Mouse (Mus musculus): ENCODE data around the gene Mob3c.

Mob3c gene

GRCm38 (mm10) chr4:115835576-115835975 lies 7.7 kb downstream of the Mob3c start:
- DNase-seq (ENCODE audit: low read depth): no peak

DNA sequence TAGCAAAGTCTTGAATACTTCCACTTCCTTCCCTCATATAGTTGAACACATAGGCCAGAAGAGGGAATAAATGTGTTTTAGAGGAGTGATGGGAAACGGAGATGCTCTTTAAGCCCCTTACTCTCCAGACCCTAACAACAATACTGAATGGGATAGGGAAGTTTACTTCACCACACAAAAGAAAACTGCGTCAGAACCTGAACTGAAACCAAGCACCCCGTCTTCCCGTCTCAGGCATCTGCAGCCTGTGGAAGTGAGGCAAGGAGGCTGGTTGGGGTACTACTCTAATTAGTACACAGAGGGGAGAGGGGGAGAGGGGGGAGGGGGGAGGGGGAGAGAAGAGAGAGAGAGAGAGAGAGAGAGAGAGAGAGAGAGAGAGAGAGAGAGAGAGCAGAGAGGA lies 10.3 kb downstream of the Mob3c start:
- no peak for DNase-seq (ENCODE audit: low read depth)

DNA sequence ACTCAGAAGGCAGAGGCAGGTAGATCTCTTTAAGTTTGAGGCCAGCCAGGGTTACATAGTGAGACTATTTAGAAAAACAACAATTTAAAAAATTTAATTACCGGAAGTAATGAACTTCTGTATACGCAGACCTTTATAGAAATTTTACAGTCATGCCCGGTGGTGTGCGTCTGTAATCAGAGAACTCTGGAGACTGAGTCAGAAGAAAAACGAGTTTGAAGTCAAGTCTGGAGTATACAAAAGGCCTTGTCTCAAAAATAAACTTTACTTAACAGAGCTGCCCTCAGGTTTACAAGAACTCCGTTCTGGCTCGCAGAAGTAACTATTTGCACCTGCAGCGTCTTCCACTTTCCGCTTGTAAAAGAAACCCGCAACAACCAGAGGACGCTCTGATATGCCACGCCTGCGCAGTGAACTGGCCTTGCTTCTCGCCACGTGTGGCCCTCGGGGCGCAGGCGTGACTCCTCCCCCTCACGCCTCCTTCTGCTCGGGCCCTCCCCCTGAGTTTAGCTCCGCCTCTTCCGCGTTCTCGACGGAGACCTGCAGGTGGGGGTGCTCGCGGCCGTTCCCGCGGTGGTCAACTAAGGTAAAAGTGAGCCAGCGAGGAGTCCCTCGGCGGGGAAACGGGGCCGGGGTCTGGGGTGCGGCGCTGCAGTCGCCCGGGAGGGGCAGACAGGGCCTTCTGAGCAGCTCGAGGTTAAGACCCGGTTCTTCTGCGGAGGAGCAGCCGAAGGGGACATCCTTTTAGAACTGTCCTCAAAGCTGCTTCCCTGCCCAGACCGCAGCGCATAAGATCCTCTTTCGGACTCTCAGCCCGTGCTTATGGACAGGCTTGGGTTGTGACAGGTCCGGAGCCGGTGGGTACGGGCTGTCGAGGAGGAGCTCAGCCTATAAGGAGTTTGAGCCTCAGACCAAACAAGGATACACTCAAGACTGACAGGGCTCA lies 11.1 kb downstream of the Mob3c start, which contains the start of gene Mknk1:
Gene Mknk1, plus strand, starts transcription at position 503 of the 946 bp plus-strand sequence.
- peak; percentile 94 for DNase-seq (ENCODE audit: low read depth)

DNA sequence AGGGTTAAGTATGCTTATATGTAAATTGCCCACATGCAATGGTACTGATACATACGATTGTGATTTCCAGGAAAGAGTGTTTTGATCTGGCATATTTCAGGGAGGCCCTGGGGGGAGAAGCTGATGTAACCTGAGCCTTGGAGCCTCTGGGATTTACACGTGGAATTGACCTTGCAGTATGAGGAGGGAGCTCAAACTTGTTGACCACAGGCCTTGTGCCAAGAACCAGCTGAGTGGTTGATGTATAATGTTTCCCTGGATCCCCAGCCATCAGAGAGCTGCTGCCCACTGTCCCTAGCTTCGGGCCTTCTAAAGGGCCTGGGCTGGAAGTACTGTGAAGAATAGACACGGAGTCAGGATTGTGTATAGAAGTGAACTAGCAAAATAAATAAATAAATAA lies 12.1 kb downstream of the Mob3c start:
- DNase-seq (ENCODE audit: low read depth): no peak

GRCm38 (mm10) chr4:115840842-115841241 lies 12.9 kb downstream of the Mob3c start:
- DNase-seq (ENCODE audit: low read depth): no peak

- no peak for DNase-seq (ENCODE audit: low read depth)
These were observed 18.8 kb downstream of the Mob3c start for GRCm38 (mm10) chr4:115846656-115847055.

DNA sequence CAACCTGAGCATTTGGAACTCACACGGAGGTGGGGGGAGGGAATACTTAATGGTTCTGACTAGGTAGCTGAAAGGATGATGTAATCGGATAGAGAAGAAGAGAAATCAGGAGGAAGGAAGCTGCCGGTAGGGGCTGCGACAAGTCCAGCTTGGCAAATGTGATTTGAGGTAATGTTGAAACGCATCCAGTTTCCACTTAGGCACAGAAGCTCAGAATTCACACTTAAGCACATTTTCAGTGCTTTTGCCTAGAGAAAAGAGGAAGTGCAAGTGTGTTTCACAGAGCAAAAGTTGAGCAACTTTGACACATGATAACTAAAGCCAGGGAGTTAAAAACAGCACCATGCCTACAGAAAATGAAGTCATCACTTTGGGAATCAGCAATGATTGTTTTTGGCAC lies 19.5 kb downstream of the Mob3c start:
- DNase-seq (ENCODE audit: low read depth): no peak

- no peak for DNase-seq (ENCODE audit: low read depth)
These were observed 20.2 kb downstream of the Mob3c start for GRCm38 (mm10) chr4:115848083-115848482.

- DNase-seq (ENCODE audit: low read depth): no peak
These were observed 21.2 kb downstream of the Mob3c start for GRCm38 (mm10) chr4:115848990-115849677.

GRCm38 (mm10) chr4:115850111-115850510 lies 22.2 kb downstream of the Mob3c start:
- DNase-seq (ENCODE audit: low read depth): no peak

DNA sequence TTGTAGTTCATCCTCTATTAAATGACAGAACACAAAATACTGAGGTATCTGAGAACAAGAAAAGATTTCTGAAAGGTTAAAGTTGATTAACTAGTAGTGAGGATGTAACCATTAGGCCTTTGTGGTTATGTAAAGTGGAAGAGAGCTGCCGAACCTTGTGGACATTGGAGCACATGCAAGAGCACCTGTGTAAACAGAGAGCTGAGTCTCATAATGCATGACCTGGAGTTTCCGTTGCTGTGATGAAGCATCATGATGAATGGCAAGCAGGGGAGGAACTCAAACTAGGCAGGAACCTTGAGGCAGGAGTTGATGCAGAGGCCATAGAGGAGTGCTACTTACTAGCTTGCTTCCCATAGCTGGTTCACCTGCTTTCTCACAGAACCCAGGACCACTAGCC lies 22.7 kb downstream of the Mob3c start:
- DNase-seq (ENCODE audit: low read depth): no peak

DNA sequence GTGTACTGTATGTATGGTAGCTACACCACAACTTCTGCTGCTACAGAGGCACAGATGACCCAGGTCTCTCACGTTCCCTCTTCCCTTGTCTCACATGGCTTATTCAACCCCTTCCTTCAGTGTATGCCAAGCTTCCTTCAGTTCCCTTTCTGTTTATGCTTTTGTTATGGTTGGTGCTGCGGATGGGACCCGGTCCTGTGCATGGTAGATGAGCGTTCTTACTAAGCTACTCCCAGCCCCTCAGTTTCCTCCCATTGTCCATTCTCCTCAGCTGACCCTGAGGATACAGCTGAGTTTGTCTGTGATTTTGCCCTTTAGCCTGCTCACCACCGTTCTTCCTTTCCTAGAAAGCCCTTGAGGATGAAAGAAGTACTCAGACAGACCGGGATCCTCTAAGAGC lies 23.7 kb downstream of the Mob3c start:
- DNase-seq (ENCODE audit: low read depth): no peak

- no peak for DNase-seq (ENCODE audit: low read depth)
These were observed 27.2 kb downstream of the Mob3c start for GRCm38 (mm10) chr4:115855100-115855499.

DNA sequence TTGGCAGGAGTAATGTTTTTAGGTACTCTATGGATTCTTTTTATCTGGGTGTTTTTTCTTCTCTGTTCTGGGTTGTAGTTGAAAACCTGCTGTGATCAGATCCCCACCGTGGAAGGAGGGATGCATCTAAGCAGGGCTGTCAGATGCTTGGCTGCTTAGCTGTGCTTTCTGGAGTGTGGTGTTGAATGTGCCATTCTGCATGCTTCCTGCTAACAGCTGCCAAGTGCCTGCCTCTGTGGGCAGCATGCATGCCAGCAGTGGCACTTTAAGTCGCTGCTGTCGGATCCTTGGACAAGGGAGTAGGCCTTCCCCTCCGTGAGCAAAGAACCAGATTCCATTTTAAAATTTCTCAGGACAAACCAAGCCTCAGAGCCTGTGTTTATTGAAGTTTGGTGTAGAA lies 27.7 kb downstream of the Mob3c start:
- DNase-seq (ENCODE audit: low read depth): no peak

GRCm38 (mm10) chr4:115856282-115856681 lies 28.4 kb downstream of the Mob3c start:
- DNase-seq (ENCODE audit: low read depth): no peak

GRCm38 (mm10) chr4:115857293-115857883 lies 29.5 kb downstream of the Mob3c start:
- peak; percentile 50 for DNase-seq (ENCODE audit: low read depth)

DNA sequence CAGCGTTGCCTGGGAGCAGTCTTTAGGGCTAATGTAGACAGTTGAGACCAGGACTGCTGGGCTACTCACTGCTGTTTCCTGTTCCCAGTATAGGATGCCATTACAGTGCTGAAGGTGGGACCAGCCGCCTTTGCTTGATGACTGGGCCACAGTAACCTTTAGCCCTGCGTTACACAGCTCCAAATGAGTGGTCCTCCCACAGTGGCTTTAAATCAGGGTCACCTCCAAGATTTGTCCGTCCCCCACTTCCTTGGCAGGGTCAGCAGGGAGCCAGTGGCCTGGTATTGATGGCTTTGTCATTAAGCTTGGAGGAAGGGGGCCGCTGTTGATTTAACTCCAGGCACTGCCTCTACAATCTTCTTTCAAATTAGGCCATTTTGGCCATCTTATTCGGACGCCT lies 35.5 kb downstream of the Mob3c start:
- DNase-seq (ENCODE audit: low read depth): no peak

- DNase-seq (ENCODE audit: low read depth): no peak
These were observed 36.0 kb downstream of the Mob3c start for GRCm38 (mm10) chr4:115863880-115864279.

GRCm38 (mm10) chr4:115869512-115870210 lies 41.8 kb downstream of the Mob3c start:
- no peak for DNase-seq (ENCODE audit: low read depth)

DNA sequence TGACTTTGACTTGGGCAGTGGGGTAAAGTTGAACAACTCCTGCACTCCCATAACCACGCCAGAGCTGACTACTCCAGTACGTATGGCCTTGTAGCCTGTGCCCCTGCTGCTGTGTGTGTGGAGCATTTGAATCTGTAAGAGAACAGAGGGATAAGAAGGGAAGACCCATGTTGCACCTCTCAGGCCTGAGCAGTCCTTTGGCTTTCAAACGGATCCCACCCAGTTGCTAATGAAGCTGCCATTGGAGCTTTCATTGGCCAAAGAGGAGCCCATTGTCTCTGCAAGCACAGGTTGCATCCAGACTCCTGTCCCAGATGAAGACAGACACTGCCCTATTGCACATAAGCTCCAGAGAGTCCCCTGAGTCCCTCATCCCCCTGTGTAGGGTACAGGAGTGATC lies 45.3 kb downstream of the Mob3c start:
- DNase-seq (ENCODE audit: low read depth): no peak

- DNase-seq (ENCODE audit: low read depth): no peak
These were observed 50.4 kb downstream of the Mob3c start for GRCm38 (mm10) chr4:115878216-115878678.

GRCm38 (mm10) chr4:115878828-115879227 lies 50.9 kb downstream of the Mob3c start:
- no peak for DNase-seq (ENCODE audit: low read depth)

Data from c-Kit-positive CD71-negative TER-119-negative erythroid progenitor cells, embryonic 14.5 days (primary cell).